Mouse (Mus musculus): ENCODE measurements around the gene Olfr521. TPM values are rescaled to one million over a fixed set of nuclear protein-coding genes. Genes with fewer than 3 reads are reported as not detected.
"Not testable (repeated sequence)": the region's sequence is repeated elsewhere in the genome, so short reads cannot be mapped to it uniquely, and the experiment has no call there.

Gene Olfr521
- polyA plus RNA-seq, 1 experiment from 2014 or later, result not detected

GRCm38 (mm10) chr7:99788563-99788962 is 25.3 kb downstream of the Olfr521 start:
- ATAC-seq (ENCODE audit: insufficient number of reproducible peaks, low FRiP score), result no peak
- Histone ChIP-seq H3K36me3 (no peaks in the 10 kb centered on the region), H3K4me3 (no peak overlapping the region), H3K9ac (no peak overlapping the region), H3K9me3 (replicated peaks) (peaks cover 5% of the 10 kb centered on the region; the same call in 1 of the 2 replicates), H3K4me2 (no peak overlapping the region), H3K27ac (ENCODE audit: poor library complexity, severe bottlenecking) (no peak overlapping the region), H3K27me3 (replicated peaks) (no peaks in the 10 kb centered on the region), H3K4me1 (replicated peaks) (no peaks in the 10 kb centered on the region)
- WGBS, result 51% methylated on average over 5 of the region's 5 CpGs

GRCm38 (mm10) chr7:99790816-99791215 is 27.5 kb downstream of the Olfr521 start:
- Histone ChIP-seq H3K27ac (ENCODE audit: poor library complexity, severe bottlenecking) (no peak overlapping the region), H3K9ac (no peak overlapping the region), H3K9me3 (replicated peaks) (peaks cover 5% of the 10 kb centered on the region; the same call in 1 of the 2 replicates), H3K36me3 (no peaks in the 10 kb centered on the region), H3K4me3 (no peak overlapping the region), H3K4me2 (no peak overlapping the region), H3K4me1 (replicated peaks) (peaks cover 6% of the 10 kb centered on the region), H3K27me3 (replicated peaks) (peaks cover 5% of the 10 kb centered on the region; the same call in 1 of the 2 replicates)
- no peak for ATAC-seq (ENCODE audit: insufficient number of reproducible peaks, low FRiP score)
- WGBS, result 77% methylated on average over 10 of the region's 10 CpGs

GRCm38 (mm10) chr7:99794096-99794495 is 30.8 kb downstream of the Olfr521 start:
- 61% methylated on average over 2 of the region's 2 CpGs for WGBS

GRCm38 (mm10) chr7:99795192-99795981 is 32.1 kb downstream of the Olfr521 start:
- Histone ChIP-seq H3K27me3 (replicated peaks) (peaks cover 25% of the 10 kb centered on the region), H3K27ac (ENCODE audit: poor library complexity, severe bottlenecking) (no peak overlapping the region), H3K36me3 (no peaks in the 10 kb centered on the region), H3K4me2 (peak overlapping the region; percentile 52), H3K9me3 (replicated peaks) (peaks cover 5% of the 10 kb centered on the region; the same call in 1 of the 2 replicates), H3K4me1 (replicated peaks) (peaks cover 8% of the 10 kb centered on the region), H3K4me3 (0 out of 2 replicates have a peak overlapping the region, but pooled peaks have one; percentile 2), H3K9ac (no peak overlapping the region)
- 18% methylated on average over 17 of the region's 17 CpGs for WGBS
- ATAC-seq (ENCODE audit: insufficient number of reproducible peaks, low FRiP score), result no peak

More at GRCm38 (mm10) chr7:99794096-99794495, 30.8 kb downstream of the Olfr521 start:
- Histone ChIP-seq H3K4me3 (no peak overlapping the region), H3K36me3 (no peaks in the 10 kb centered on the region), H3K4me1 (replicated peaks) (peaks cover 8% of the 10 kb centered on the region), H3K27ac (ENCODE audit: poor library complexity, severe bottlenecking) (no peak overlapping the region), H3K9me3 (replicated peaks) (peaks cover 5% of the 10 kb centered on the region; the same call in 1 of the 2 replicates), H3K4me2 (no peak overlapping the region), H3K27me3 (replicated peaks) (peaks cover 25% of the 10 kb centered on the region), H3K9ac (no peak overlapping the region)
- ATAC-seq (ENCODE audit: insufficient number of reproducible peaks, low FRiP score), result no peak

- H3K4me1 ChIP-seq (replicated peaks), result peaks cover 8% of the 10 kb centered on the region
- peaks cover 25% of the 10 kb centered on the region for H3K27me3 ChIP-seq (replicated peaks)
- H3K9ac ChIP-seq, result no peak overlapping the region
- ATAC-seq (ENCODE audit: insufficient number of reproducible peaks, low FRiP score), result no peak
- peaks cover 4% of the 10 kb centered on the region; the same call in 1 of the 2 replicates for H3K9me3 ChIP-seq (replicated peaks)
- H3K4me2 ChIP-seq, result no peak overlapping the region
- H3K4me3 ChIP-seq, result no peak overlapping the region
- no peak overlapping the region for H3K27ac ChIP-seq (ENCODE audit: poor library complexity, severe bottlenecking)
- no peaks in the 10 kb centered on the region for H3K36me3 ChIP-seq
- 76% methylated on average over 3 of the region's 3 CpGs for WGBS
Measured at GRCm38 (mm10) chr7:99796471-99796870, 33.2 kb downstream of the Olfr521 start.

- no peak for ATAC-seq (ENCODE audit: insufficient number of reproducible peaks, low FRiP score)
Measured at GRCm38 (mm10) chr7:99797261-99797660, 34.0 kb downstream of the Olfr521 start.

GRCm38 (mm10) chr7:99797911-99798647 is 34.8 kb downstream of the Olfr521 start:
- Histone ChIP-seq H3K9me3 (replicated peaks) (no peaks in the 10 kb centered on the region), H3K4me1 (replicated peaks) (peaks cover 8% of the 10 kb centered on the region), H3K9ac (no peak overlapping the region), H3K36me3 (no peaks in the 10 kb centered on the region), H3K4me2 (no peak overlapping the region), H3K27me3 (replicated peaks) (peaks cover 25% of the 10 kb centered on the region), H3K4me3 (no peak overlapping the region), H3K27ac (ENCODE audit: poor library complexity, severe bottlenecking) (no peak overlapping the region)
- no peak for ATAC-seq (ENCODE audit: insufficient number of reproducible peaks, low FRiP score)
- 40% methylated on average over 6 of the region's 6 CpGs for WGBS

More at GRCm38 (mm10) chr7:99797261-99797660, 34.0 kb downstream of the Olfr521 start:
- H3K27me3 ChIP-seq (replicated peaks), result peaks cover 25% of the 10 kb centered on the region
- H3K4me1 ChIP-seq (replicated peaks), result peaks cover 8% of the 10 kb centered on the region
- H3K9ac ChIP-seq, result no peak overlapping the region
- no peak overlapping the region for H3K27ac ChIP-seq (ENCODE audit: poor library complexity, severe bottlenecking)
- no peak overlapping the region for H3K4me2 ChIP-seq
- H3K9me3 ChIP-seq (replicated peaks), result no peaks in the 10 kb centered on the region
- no peaks in the 10 kb centered on the region for H3K36me3 ChIP-seq
- H3K4me3 ChIP-seq, result no peak overlapping the region
- 69% methylated on average over 3 of the region's 3 CpGs for WGBS

GRCm38 (mm10) chr7:99799118-99799517 is 35.8 kb downstream of the Olfr521 start:
- Histone ChIP-seq H3K27ac (ENCODE audit: poor library complexity, severe bottlenecking) (no peak overlapping the region), H3K4me1 (replicated peaks) (peaks cover 8% of the 10 kb centered on the region), H3K27me3 (replicated peaks) (peaks cover 25% of the 10 kb centered on the region), H3K9ac (no peak overlapping the region), H3K4me2 (no peak overlapping the region), H3K9me3 (replicated peaks) (no peaks in the 10 kb centered on the region), H3K4me3 (no peak overlapping the region), H3K36me3 (no peaks in the 10 kb centered on the region)
- no peak for ATAC-seq (ENCODE audit: insufficient number of reproducible peaks, low FRiP score)
- 62% methylated on average over 7 of the region's 7 CpGs for WGBS

GRCm38 (mm10) chr7:99803535-99803934 is 40.2 kb downstream of the Olfr521 start:
- peak; percentile 84 for ATAC-seq (ENCODE audit: insufficient number of reproducible peaks, low FRiP score)
- no peaks in the 10 kb centered on the region for H3K36me3 ChIP-seq
- WGBS, result 48% methylated on average over 8 of the region's 8 CpGs
- H3K9ac ChIP-seq, result no peak overlapping the region
- no peak overlapping the region for H3K4me3 ChIP-seq
- H3K4me2 ChIP-seq, result no peak overlapping the region
- no peaks in the 10 kb centered on the region for H3K9me3 ChIP-seq (replicated peaks)
- no peak overlapping the region for H3K27ac ChIP-seq (ENCODE audit: poor library complexity, severe bottlenecking)
- H3K4me1 ChIP-seq (replicated peaks), result no peaks in the 10 kb centered on the region
- H3K27me3 ChIP-seq (replicated peaks), result no peaks in the 10 kb centered on the region; the same call in 1 of the 2 replicates

- H3K36me3 ChIP-seq; H3K4me1 ChIP-seq (replicated peaks); H3K4me3 ChIP-seq; H3K4me2 ChIP-seq; H3K27ac ChIP-seq (ENCODE audit: poor library complexity, severe bottlenecking); H3K27me3 ChIP-seq (replicated peaks); H3K9me3 ChIP-seq (replicated peaks); H3K9ac ChIP-seq: not testable (repeated sequence)
- WGBS, result 77% methylated on average over 3 of the region's 3 CpGs
- 0 out of 2 replicates have a peak, but pooled peaks have one; percentile 45 for ATAC-seq (ENCODE audit: insufficient number of reproducible peaks, low FRiP score)
Measured at GRCm38 (mm10) chr7:99804033-99804432, 40.7 kb downstream of the Olfr521 start.

GRCm38 (mm10) chr7:99805340-99805739 is 42.0 kb downstream of the Olfr521 start:
- H3K4me1 ChIP-seq (replicated peaks), result no peaks in the 10 kb centered on the region
- H3K4me3 ChIP-seq, result no peak overlapping the region
- H3K9me3 ChIP-seq (replicated peaks), result no peaks in the 10 kb centered on the region
- 74% methylated on average over 1 of the region's 1 CpGs for WGBS
- no peak overlapping the region for H3K27ac ChIP-seq (ENCODE audit: poor library complexity, severe bottlenecking)
- no peak overlapping the region for H3K9ac ChIP-seq
- H3K27me3 ChIP-seq (replicated peaks), result no peaks in the 10 kb centered on the region; the same call in 1 of the 2 replicates
- ATAC-seq (ENCODE audit: insufficient number of reproducible peaks, low FRiP score), result no peak
- H3K36me3 ChIP-seq, result no peaks in the 10 kb centered on the region
- no peak overlapping the region for H3K4me2 ChIP-seq

Data from heart, embryonic 12.5 days (tissue).